Mouse (Mus musculus): ENCODE data around the gene Man2b2.
A peak's percentile ranks its signal among the peaks of the same experiment; 100 is the strongest.
"Not testable (repeated sequence)": the region's sequence is repeated elsewhere in the genome, so short reads cannot be mapped to it uniquely, and the experiment has no call there.

Man2b2 gene

DNA sequence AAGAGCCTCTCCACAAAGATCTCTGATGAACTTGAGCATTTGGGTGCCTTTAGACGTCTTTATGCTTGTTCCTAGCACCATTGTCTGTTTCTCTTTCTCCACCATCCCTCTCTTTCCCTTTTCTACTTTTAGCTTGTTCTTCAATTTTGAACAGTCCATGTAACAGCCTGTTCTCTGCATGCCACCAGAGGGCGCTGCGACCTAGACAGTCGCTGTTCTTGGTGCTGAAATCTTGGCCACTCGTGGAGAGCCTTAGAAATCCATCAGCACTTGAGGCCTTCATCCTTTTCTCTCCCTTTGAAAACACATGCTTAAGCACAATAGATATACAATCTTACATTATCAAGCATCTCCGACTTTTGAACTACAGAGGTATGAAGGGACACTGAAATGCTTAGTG is 5.5 kb upstream of the Man2b2 start:
- DNase-seq (ENCODE audit: low read depth) = peak; percentile 17

- DNase-seq (ENCODE audit: low read depth) = no peak
Observed at GRCm38 (mm10) chr5:36831272-36831671, 819 bp upstream of the Man2b2 start.

DNA sequence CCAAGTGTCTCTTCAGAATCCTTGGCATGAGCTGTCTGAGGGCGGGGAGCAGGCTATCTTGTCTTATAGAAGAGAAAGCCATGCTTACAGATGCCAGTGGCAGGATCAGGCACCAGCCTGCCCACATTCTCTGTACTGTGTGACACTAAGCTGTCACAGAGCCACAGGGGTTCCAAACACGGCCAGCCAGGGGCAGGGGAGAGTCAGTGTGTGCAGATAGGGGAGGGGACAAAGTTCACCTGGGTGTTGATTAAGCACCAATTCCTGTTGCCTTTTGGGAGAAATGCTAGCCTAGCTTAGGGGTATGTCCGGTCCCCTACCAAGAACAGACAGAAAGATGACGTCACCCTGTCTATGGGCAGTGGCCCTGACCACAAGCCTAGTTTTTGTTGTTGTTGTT is 1.4 kb downstream of the Man2b2 start:
- DNase-seq (ENCODE audit: low read depth) = no peak

- DNase-seq (ENCODE audit: low read depth) = no peak
Observed at GRCm38 (mm10) chr5:36822907-36823306, 7.5 kb downstream of the Man2b2 start.

GRCm38 (mm10) chr5:36820142-36820541 is 10.3 kb downstream of the Man2b2 start:
- DNase-seq (ENCODE audit: low read depth) = no peak

GRCm38 (mm10) chr5:36819742-36820141 is 10.7 kb downstream of the Man2b2 start:
- no peak for DNase-seq (ENCODE audit: low read depth)

DNA sequence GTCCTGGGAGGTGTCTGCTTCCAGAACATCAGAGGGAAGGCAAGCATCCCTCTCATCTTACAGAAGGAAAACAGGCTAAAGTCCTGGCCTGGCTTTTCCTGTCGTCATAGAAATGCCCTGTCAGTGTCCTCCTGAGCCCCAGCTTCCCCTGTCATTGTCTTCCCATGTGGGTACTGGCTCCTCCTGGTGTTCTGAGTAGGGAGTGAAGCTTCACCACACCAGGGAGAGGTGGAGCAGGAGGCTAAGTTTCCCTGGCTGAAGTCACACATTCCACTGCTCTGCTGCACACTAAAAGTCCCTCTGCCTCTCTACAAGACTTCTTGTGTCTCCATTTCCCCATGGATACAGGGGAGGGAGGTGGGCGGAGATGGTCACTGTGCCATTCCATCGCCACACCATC is 12.7 kb downstream of the Man2b2 start:
- no peak for DNase-seq (ENCODE audit: low read depth)

DNA sequence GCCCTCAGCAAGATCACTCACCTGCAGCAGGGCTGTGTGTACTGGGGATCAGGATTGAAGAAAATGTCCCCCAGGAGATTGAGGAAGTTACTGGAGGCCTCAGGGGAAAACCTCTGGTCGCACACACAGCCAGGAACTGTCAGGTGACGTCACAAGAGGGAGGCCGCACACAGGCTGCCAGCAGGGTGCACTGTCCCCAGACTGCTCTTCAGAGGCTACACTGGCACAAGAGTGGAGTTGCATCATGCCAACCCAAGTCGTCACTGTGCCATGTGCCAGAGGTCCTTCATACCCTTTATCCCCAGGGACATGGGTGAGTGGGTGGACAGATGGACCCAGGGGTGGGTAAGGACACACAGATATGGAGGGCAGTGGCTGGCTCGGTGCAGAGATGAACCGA is 15.9 kb downstream of the Man2b2 start:
- DNase-seq (ENCODE audit: low read depth) = no peak

DNA sequence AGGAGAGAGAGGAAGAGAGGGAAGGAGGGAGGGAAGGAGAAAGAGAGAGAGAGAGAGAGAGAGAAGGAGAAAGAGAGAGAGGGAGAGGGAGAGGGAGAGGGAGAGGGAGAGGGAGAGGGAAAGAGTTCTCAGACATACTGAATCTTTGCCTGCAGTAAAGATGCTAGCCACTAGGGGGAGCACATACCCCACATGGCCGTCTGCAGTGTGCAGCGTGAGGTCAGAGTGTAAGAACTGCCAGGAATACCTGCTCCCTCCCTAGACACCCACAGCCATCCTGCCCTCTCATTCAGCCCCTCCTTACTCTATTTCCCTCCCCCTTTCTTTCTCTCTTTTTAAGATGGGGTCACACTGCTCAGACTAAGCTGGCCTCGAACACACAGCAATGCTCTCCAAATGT is 19.0 kb downstream of the Man2b2 start:
- DNase-seq (ENCODE audit: low read depth) = no peak

- DNase-seq (ENCODE audit: low read depth) = no peak
Observed at GRCm38 (mm10) chr5:36810634-36811033, 19.8 kb downstream of the Man2b2 start.

- DNase-seq (ENCODE audit: low read depth) = no peak
Observed at GRCm38 (mm10) chr5:36809123-36809522, 21.3 kb downstream of the Man2b2 start.

GRCm38 (mm10) chr5:36807106-36807505 is 23.3 kb downstream of the Man2b2 start:
- no peak for DNase-seq (ENCODE audit: low read depth)

DNA sequence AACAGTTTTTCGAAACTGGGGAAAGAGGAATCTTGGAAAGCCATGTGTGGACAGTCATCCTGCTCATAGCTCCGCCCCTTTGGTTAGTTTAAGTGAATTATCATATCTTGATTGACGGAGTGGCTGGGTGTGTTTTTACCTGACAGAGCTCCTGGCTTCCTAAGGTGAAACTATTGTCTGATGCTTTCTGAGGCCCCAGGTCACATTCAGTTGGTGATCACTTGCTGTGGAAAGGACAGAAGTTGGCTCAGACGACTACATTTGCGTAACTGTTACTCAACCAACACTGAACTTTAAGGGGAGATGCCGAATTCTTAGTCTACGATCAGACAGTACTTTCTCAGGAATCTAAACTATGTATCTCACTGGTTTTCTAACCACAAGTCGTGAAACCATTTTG is 33.2 kb downstream of the Man2b2 start:
- DNase-seq (ENCODE audit: low read depth) = no peak

GRCm38 (mm10) chr5:36796296-36797014 is 34.0 kb downstream of the Man2b2 start, which contains the start of gene Mrfap1:
Gene Mrfap1 (minus strand): TSS chr5:36796772.
- DNase-seq (ENCODE audit: low read depth) = peak; percentile 75

GRCm38 (mm10) chr5:36795647-36796295 is 34.7 kb downstream of the Man2b2 start:
- not testable (repeated sequence) for DNase-seq (ENCODE audit: low read depth)

GRCm38 (mm10) chr5:36791861-36792260 is 38.6 kb downstream of the Man2b2 start:
- no peak for DNase-seq (ENCODE audit: low read depth)

GRCm38 (mm10) chr5:36786052-36786451 is 44.4 kb downstream of the Man2b2 start:
- no peak for DNase-seq (ENCODE audit: low read depth)

- DNase-seq (ENCODE audit: low read depth) = no peak
Observed at GRCm38 (mm10) chr5:36779512-36779911, 50.9 kb downstream of the Man2b2 start.

- no peak for DNase-seq (ENCODE audit: low read depth)
Observed at GRCm38 (mm10) chr5:36778901-36779300, 51.6 kb downstream of the Man2b2 start.

DNA sequence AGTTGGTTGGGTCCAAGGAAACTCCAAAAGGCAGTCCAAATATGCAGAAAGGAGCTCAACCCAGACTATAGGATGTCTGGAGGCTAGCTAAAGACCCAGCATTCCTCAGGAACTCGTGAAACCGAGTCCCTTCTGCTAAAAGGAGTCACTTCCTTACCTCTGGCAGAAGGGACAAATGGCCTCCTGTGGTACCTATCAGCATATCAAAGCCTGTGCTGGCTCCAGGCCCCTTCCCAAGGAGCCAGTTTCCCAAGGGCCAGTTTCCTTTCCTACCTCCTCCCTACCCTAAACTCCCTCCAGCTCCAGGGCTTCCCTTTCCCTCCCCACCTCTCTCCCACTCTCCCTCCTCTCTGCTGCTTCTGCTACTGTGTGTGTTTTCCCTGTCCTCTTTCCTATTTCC is 53.3 kb downstream of the Man2b2 start:
- DNase-seq (ENCODE audit: low read depth) = no peak

GRCm38 (mm10) chr5:36776021-36776575 is 54.4 kb downstream of the Man2b2 start:
- no peak for DNase-seq (ENCODE audit: low read depth)

DNA sequence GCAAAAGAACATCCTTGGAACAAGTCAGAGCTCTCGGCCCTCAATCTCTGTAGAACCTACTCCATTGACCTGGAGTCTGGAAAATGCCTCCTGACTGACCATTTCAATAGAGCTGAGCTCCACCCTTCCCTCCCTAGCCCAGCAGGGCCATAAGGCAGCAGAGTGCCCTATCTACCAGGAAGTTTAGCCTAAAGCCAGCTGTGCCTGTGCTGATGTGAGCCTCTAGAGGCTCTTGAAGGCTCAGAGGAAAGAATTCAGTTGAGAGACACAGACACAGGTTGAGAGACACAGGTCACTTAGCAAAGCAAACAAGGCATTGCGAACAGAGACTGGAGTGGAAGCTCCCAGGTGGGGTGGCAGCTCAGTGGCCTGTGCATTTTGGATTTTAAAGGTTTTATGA is 55.1 kb downstream of the Man2b2 start:
- DNase-seq (ENCODE audit: low read depth) = no peak

GRCm38 (mm10) chr5:36772586-36772985 is 57.9 kb downstream of the Man2b2 start:
- no peak for DNase-seq (ENCODE audit: low read depth)

All from fibroblast of lung, adult 2 months (primary cell).